Mouse (Mus musculus): Measurements from ENCODE around the gene Sesn2.

- TF ChIP-seq MAX (IDR thresholded peaks at IDR 0.05), result no peak
- TF ChIP-seq CTCF (IDR thresholded peaks at IDR 0.05; ENCODE audit: control insufficient read depth, insufficient read depth, insufficient read length), result no peak
These were observed 47.5 kb downstream of the Sesn2 start for GRCm38 (mm10) chr4:132462836-132463235.

All from C2C12 (cell line).